Mouse (Mus musculus) embryonic fibroblast, embryonic 13.5 days (primary cell): ENCODE results near the gene Gtf2i.

ENCODE experiments used
- CTCF ChIP-seq: IDR thresholded peaks from 2 replicates; pipeline ENCODE4 v1.5.1; 2011; ENCODE audit warnings: mild to moderate bottlenecking, control low read depth, low read length, moderate library complexity, borderline replicate concordance; ENCODE audit not compliant: insufficient read depth
- POLR2A ChIP-seq: IDR thresholded peaks from 2 replicates; pipeline ENCODE4 v1.6.1; 2011; ENCODE audit warnings: low read depth, mild to moderate bottlenecking, control low read depth, low read length, moderate library complexity

DNA sequence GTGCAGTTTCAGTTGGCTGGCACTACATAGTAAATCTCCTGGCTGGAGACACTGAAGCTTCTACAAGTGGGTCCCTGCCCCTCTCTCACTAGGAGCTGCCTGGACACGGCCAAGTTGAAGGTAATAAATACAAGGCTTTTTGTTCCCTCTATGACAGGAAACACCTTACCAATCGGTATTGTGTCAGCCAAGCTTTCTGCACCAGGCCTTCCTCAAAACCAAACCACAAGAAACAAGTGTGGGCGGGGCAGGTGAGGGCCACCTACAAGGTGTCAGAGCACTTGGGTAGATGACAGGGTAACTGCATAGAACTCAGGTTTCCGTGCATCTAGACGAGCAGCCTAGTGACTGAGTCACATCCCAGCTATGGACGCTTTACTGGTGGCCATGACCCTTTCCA, 77.8 kb downstream of the Gtf2i start:
- TF ChIP-seq CTCF: no peak
- TF ChIP-seq POLR2A: no peak
